Mouse (Mus musculus) inflammation-experienced regulatory T-cells, adult 6 months (primary cell): ENCODE measurements around the gene Rcor1. TPM values are rescaled to one million over a fixed set of nuclear protein-coding genes. Genes with fewer than 3 reads are reported as not detected.

Source experiments
- ATAC-seq: one replicate; pipeline ENCODE4 v1.8.0; 2017
- polyA plus RNA-seq, 3 experiments: library from polyadenylated mRNA; unstranded; fragments of 100-300 nt; shearing (Covaris generic); gene quantifications; one replicate each; pipeline ENCODE4 v1.2.1; 2017

Gene Rcor1
- 10 to 100 TPM; 13.6 to 19.7 (median 14.7) TPM for polyA plus RNA-seq

GRCm38 (mm10) chr12:111038976-111039612 lies at the start of gene Rcor1:
Rcor1 (plus strand) TSS chr12:111039351.
- peak; percentile 98 for ATAC-seq

DNA sequence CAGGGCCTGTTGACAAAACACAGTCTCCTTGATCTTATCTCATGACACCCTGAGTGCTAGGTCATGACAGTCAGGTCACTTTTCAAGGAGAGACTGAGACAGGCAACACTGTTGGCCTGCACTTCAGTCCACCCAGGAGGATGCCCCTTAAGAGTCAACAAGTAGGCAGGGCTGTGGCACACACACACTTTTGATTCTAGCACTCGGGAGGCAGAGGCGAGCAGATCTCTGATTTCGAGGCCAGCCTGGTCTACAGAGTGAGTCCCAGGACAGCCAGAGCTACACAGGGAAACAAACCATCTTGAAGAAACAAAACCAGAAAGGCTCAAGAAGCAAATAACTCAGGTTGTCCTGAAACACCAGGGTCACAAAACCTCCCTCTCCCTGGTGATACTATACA lies 49.7 kb upstream of the Rcor1 start:
- ATAC-seq: no peak

- ATAC-seq: no peak
These were observed 48.7 kb upstream of the Rcor1 start for GRCm38 (mm10) chr12:110990500-110990899.

DNA sequence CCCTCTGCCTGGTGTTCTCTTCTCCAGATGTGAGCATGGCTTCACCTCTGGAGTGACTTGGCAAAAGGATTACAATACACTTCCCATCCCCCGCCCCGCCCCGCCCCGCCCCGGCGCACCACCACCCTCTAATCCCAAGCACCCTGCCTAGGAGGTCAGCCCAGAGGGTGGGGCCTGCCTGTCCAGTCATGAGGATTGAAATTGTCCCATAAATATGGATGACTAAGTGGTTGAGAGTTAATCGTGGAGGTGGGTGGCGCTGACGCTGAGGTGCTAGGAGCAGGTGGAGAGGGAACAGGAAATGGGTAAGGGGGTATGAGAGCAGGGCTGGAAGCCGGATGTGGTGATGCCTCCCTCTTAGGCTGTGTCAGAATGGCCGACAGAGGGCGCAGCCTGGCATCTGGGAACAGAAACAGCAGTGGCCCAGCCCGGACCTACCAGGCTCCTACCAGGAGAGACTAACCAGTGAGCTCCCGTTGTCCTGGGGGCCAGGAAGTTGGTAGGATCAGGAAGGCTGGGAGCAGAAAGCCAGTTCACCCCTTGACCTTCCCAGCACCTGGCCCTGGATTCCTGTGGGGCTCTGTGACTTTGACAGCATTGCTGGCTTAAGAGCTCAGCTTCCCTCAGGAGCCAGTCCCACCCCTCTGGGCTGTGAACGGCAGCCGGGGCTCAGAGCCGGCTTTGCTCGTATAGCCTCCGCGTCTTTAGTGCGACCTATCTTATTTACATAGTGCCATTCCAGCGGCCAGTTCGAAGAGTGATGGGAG lies 47.6 kb upstream of the Rcor1 start:
- ATAC-seq: peak; percentile 85

- ATAC-seq: peak; percentile 76
These were observed 47.0 kb upstream of the Rcor1 start for GRCm38 (mm10) chr12:110992128-110992553.

DNA sequence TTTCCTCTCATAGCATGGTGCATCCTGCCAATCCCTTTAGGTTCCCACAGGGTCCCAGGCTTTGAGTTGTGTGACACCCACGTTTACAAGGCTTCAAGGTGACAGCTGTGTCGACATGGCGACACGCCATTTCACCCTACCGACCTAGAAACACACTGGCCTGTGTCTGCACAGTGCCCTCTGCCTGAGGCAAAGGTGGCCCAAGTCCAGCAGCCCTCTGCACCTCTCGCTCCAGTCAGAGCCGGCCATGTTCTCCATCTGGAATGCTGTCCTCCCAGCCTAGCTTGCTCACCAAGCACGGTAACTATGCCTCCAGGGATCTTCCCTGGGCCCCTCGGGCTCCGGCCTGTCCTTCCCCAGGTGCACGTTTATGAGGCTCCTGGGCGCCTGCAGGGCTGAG lies 46.4 kb upstream of the Rcor1 start:
- no peak for ATAC-seq

GRCm38 (mm10) chr12:110993226-110993625 lies 45.9 kb upstream of the Rcor1 start:
- ATAC-seq: no peak

DNA sequence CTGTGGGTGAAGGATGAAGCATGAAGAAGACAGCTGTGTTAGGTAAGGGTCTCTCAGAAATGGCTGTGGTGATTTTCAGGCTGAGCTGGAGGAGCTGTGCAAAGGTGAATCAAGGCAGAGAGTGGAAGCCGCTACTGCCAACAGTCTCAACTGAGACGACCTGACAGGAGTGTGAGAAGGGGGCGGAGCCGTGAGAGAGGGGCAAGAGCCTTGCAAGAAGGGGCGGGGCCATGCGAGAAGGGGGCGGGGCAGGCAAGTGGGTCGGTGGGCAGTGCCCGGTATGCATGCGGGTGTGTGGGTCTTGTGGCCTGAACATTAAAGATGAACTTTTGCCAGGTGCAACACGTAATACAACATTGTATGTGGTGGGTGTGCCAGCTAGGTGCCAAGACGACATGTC lies 44.5 kb upstream of the Rcor1 start:
- no peak for ATAC-seq

DNA sequence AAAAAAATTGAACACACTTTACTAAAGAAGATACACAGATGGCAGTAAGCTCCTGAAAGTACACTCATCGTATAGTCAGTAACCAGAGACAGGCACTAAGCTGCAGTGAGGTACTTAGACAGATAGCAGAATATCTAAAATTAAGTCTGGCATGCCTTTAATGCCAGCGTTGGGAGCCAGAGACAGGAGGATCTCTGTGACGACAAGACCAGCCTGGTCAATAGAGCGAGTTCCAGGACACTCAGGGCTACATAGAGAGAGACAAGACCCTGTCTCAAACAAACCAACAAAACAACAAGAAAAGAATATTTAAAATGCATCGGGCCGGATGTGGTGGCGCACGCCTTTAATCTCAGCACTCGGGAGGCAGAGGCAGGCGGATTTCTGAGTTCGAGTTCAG lies 41.1 kb upstream of the Rcor1 start:
- no peak for ATAC-seq

GRCm38 (mm10) chr12:110999820-111000219 lies 39.3 kb upstream of the Rcor1 start:
- ATAC-seq: no peak

GRCm38 (mm10) chr12:111000956-111001355 lies 38.2 kb upstream of the Rcor1 start:
- no peak for ATAC-seq

DNA sequence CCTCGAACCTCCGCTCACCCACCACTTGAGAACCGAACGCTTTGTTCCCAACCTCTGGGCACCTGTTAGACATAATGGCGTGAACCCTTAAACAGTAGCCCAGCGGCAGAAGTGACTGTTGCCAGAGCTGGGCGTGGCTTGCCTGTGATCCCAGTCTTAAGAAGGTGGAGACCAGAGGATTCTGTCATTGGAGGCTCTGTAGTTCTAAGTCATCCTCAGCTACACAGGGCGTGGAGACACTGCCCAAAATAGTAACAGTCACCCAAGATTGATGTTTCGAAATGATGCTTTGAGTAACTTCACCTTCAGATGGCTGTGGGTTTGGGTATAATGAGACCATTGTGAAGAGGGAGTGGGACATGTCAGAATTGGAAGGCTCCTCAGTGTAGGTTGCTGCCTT lies 35.0 kb upstream of the Rcor1 start:
- ATAC-seq: no peak

DNA sequence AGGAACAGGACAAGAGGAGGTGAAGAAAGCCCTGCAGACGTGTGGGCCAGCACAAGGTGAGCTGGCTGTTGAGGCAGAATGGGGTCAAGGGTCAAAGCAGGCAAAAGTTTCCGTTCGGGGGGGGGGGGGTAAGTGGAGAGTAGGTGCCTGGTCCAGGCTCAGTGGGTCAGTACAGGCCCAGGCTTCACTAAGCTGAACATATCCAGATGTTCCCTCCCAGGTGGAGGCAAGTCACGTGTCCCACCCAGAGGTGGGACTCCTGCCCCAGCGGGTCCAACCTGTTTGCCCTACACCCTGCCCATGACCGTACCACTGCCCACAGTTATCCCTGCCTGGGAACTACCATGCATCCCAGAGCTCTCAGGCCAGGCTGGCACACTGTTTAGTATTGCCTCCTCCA lies 33.3 kb upstream of the Rcor1 start:
- no peak for ATAC-seq

- ATAC-seq: no peak
These were observed 32.8 kb upstream of the Rcor1 start for GRCm38 (mm10) chr12:111006339-111006738.

GRCm38 (mm10) chr12:111007134-111008103 lies 31.7 kb upstream of the Rcor1 start:
- ATAC-seq: peak; percentile 99

DNA sequence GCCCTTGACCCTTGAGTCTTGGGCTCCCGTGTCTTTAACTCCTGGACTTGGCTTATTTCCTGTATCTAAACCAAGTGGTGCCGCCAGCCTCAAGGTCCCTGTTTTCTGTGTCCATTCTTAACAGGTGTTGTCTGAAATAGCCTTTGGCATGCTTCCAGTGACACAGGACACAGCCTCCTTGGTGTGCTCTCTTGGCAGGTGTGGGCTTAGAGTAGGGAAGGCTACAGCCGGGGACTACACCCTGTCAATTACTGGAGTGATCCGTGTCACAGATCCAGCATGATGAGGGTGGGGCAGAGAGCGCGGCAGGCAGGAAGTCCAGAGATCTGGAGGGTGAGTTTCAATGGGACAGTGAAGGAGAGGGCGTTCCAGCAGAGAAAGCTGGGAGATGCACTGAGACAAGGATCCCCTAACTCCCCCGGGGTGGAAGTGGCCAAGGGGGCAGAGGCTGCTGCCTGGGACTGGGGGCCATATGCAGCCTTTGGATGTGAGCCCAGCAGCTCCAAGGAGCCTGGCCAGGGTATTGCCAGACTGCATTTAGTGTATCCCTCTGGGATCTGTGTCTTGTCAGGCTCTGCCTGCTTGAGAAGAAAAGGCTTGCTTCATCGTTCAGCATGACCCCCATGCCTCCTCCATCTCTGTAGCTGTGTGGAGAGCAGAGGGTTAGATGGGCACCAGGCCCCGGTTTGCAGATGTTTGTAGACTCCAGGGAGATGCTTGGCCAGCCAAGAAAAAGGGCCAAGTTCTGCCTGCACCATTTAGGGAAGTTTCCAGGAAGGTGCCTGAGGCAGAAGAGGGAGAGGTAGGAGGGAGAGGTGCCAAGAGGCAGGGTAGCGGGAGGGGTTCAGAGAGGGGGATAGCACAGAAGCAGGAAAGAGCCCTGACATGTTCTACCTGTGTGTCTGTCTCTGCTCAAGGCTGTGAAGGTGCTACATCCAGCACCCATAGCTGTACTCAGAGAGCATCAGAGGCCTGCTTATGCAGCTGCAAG lies 30.4 kb upstream of the Rcor1 start:
- no peak for ATAC-seq

- ATAC-seq: no peak
These were observed 29.4 kb upstream of the Rcor1 start for GRCm38 (mm10) chr12:111009615-111010257.

GRCm38 (mm10) chr12:111016807-111017206 lies 22.3 kb upstream of the Rcor1 start:
- no peak for ATAC-seq

- no peak for ATAC-seq
These were observed 21.1 kb upstream of the Rcor1 start for GRCm38 (mm10) chr12:111018068-111018467.

DNA sequence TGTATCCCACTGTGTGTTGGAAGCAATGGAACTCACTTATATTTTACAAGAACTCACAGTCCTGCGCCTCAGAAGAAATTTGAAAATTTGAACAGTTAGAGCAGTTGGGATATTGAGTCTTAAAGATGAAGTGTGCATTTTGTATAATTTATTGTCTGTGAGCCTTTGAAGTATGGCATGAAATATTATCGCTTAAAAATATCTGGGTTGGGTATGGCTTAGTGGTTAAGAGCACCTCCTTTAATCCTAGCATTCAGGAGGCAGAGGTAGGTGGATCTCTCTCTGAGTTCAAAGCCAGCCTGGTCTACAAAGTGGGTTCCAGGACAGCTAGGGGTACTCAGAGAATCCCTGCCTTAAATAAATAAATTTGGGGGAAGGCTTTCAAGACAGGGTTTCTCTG lies 20.1 kb upstream of the Rcor1 start:
- ATAC-seq: no peak

DNA sequence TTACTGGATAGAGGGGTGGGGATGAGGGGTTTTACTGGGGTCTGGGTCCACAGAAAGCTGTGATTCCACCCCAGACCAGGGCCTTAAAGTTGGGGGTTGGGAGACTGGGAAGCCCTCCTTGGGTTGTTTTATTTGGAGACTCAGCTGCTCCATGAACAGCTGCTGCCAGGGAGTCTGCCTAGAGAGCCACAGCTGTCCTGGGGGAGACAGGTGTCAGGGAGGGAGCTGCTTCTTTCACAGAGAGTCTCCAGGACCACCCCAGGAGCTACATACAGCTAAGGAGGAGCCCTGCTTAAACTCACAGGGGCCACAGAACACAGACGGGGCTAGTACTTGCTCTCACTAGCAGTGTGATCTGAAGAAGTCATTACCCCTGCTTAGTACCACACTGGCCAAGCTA lies 18.0 kb upstream of the Rcor1 start:
- no peak for ATAC-seq
